Mouse (Mus musculus) erythroblast, adult 5-6 weeks (primary cell): Measurements from ENCODE around the gene Coro6. TPM values are rescaled to one million over a fixed set of nuclear protein-coding genes. Genes with fewer than 3 reads are reported as not detected.

Experiments
- ATAC-seq: replicated peaks from 2 replicates; pipeline ENCODE4 v1.8.0; 2016; ENCODE audit warnings: moderate number of reproducible peaks, mild to moderate bottlenecking, moderate TSS enrichment, inconsistent platforms; ENCODE audit not compliant: poor library complexity, low FRiP score, severe bottlenecking
- total RNA-seq, 2 experiments: library from RNA; stranded (forward) in 1 of 2; stranded (reverse) in 1 of 2; fragments of 150-400 nt in 1 of 2; fragments of 200-764, 138-1000 nt in 1 of 2; gene quantifications; 2 replicates each; pipeline versions ENCODE4 v1.2.3 to v1.2.4; 2015 to 2017; ENCODE audit warnings: low replicate concordance in 2 of 2

Coro6 gene
- total RNA-seq, 2 experiments from 2014 or later, result not detected

- no peak for ATAC-seq
These were observed 44.1 kb downstream of the Coro6 start for GRCm38 (mm10) chr11:77506273-77506672.

GRCm38 (mm10) chr11:77506941-77507340 lies 44.7 kb downstream of the Coro6 start:
- ATAC-seq, result no peak

GRCm38 (mm10) chr11:77507426-77507825 lies 45.2 kb downstream of the Coro6 start:
- 0 out of 2 replicates have a peak, but pooled peaks have one; percentile 3 for ATAC-seq

- peak; percentile 60 for ATAC-seq
These were observed 46.1 kb downstream of the Coro6 start for GRCm38 (mm10) chr11:77508068-77509021.

GRCm38 (mm10) chr11:77511336-77511735 lies 49.1 kb downstream of the Coro6 start:
- no peak for ATAC-seq

- ATAC-seq, result peak; percentile 58
These were observed 50.9 kb downstream of the Coro6 start for GRCm38 (mm10) chr11:77512891-77513810.

GRCm38 (mm10) chr11:77513811-77514170 lies 51.6 kb downstream of the Coro6 start:
- no peak for ATAC-seq

GRCm38 (mm10) chr11:77514281-77514831 lies 52.1 kb downstream of the Coro6 start:
- peak; percentile 80 for ATAC-seq

- ATAC-seq, result peak; percentile 2; the same call in 1 of the 2 replicates
These were observed 52.8 kb downstream of the Coro6 start, which contains the start of gene Abhd15 for GRCm38 (mm10) chr11:77514832-77515636. Abhd15 (plus strand) TSS chr11:77515121.

- no peak for ATAC-seq
These were observed 53.7 kb downstream of the Coro6 start, which contains the start of gene Trp53i13 for GRCm38 (mm10) chr11:77515637-77516552. Trp53i13 (minus strand) TSS chr11:77515980.

- ATAC-seq, result no peak
These were observed 54.6 kb downstream of the Coro6 start for GRCm38 (mm10) chr11:77516553-77517425.

- ATAC-seq, result no peak
These were observed 56.0 kb downstream of the Coro6 start for GRCm38 (mm10) chr11:77518051-77518798.

GRCm38 (mm10) chr11:77519043-77519442 lies 56.8 kb downstream of the Coro6 start, which contains the start of gene Gm10392:
Gm10392 (minus strand) TSS chr11:77519198.
- ATAC-seq, result no peak
